1 mouse cellular context compared by ENCODE assay signal in genomic region chr1:156074575-156074974, GRCm38 (mm10).
TF ChIP-seq lines count a peak whose summit lies in the region.

No protein-coding gene starts in this region.

TF ChIP-seq in ES-E14, 5 proteins besides CTCF, POLR2A, EP300 and RAD21:
- TF ChIP-seq ZNF384 (IDR thresholded peaks at IDR 0.05; ENCODE audit: low read depth, low read length) (no peak), CHD2 (IDR thresholded peaks at IDR 0.05; ENCODE audit: low read depth, low read length) (no peak), MAFK (IDR thresholded peaks at IDR 0.05; ENCODE audit: insufficient read depth, low read depth, low read length) (no peak), ZC3H11A (IDR thresholded peaks at IDR 0.05; ENCODE audit: borderline replicate concordance, low read depth, low read length) (no peak), HCFC1 (IDR thresholded peaks at IDR 0.05; ENCODE audit: borderline replicate concordance, insufficient read depth, low read length) (no peak)
